Mouse (Mus musculus): ENCODE data around the gene Rrn3. TPM values are rescaled to one million over a fixed set of nuclear protein-coding genes. Genes with fewer than 3 reads are reported as not detected.

Gene Rrn3
- total RNA-seq, 2 experiments from 2014 or later: 46.9 to 47.6 TPM

DNA sequence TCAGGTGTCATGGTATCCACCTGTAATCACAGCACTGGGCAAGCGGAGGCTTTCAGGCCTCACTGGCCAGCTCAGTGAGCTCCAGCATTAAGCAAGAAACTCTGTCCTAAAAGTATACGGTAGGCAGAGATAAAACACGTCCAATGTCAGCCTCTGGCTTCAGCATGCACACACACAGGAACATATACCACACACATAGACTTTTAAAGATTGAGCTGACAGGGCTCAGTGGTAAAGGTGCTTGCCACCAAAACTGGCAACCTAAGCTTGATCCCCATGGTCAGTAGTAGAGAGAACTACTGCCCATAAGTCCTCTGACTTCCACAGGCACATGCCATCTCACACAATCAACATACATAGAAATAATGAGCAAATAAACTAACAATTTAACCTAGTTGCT is 60.4 kb downstream of the Rrn3 start:
- intact Hi-C loops (cut with DNase I): no loop called here
- DNase-seq (ENCODE audit: low spot score in 2 of 2): no peak

GRCm38 (mm10) chr16:13845031-13845430 is 64.5 kb downstream of the Rrn3 start:
- DNase-seq (ENCODE audit: low spot score in 2 of 2): no peak
- intact Hi-C loops (cut with DNase I): no loop called here

- intact Hi-C loops (cut with DNase I): no loop called here
Observed at GRCm38 (mm10) chr16:13846675-13847074, 66.2 kb downstream of the Rrn3 start.

GRCm38 (mm10) chr16:13848310-13848709 is 67.8 kb downstream of the Rrn3 start:
- DNase-seq (ENCODE audit: low spot score in 2 of 2): no peak
- intact Hi-C loops (cut with DNase I): no loop called here

More at GRCm38 (mm10) chr16:13846675-13847074, 66.2 kb downstream of the Rrn3 start:
- no peak for DNase-seq (ENCODE audit: low spot score in 2 of 2)

DNA sequence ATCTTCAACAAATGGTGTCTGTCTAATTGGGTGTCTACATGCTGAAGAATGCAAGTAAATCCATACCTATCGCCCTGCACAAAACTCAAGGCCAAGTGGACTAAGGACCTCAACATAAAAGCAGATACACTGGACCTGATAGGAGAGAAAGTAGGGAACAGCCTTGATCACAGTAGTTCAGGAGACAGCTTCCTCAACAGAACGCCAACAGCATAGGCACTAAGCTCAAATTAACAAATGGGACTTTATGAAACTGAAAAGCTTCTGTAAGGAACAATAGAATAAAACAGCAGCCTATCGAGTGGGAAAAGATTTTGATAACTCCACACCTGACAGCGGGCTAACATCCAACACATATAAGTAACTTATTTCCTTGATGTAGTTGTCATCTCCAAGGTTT is 70.9 kb downstream of the Rrn3 start:
- intact Hi-C loops (cut with DNase I): no loop called here
- no peak for DNase-seq (ENCODE audit: low spot score in 2 of 2)

DNA sequence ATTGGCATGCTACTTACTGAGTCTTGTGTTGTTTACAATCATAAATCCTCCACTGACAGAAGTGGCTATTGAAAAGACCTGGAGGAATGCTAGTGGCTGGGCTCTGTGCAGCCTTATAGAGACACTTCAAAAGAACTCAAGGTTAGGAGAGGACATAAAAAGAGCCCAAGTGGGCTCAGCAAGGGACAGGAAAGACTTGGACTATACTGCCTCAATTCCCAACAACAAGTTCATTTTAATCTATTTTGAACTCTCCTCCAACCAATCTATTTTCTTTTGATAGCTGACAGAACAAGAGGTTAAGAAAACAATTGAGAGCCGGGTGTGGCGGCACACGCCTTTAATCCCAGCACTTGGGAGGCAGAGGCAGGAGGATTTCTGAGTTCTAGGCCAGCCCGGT is 73.4 kb downstream of the Rrn3 start:
- no peak for DNase-seq (ENCODE audit: low spot score in 2 of 2)
- intact Hi-C loops (cut with DNase I): no loop called here

Small RNAs within 50 kb of the gene (microRNA-seq; reads per million reads assigned to microRNA genes)
- gene Gm27734: not detected

Other genes starting within 250 kb of the Rrn3 start
- 10 to 100 TPM; 23.2 to 24.1 TPM for gene Parn, start 112.5 kb upstream of the Rrn3 start, total RNA-seq (2021)
- 10 to 100 TPM; 33.6 to 41.5 TPM for gene Bfar, start 108.8 kb upstream of the Rrn3 start, total RNA-seq (2021)
- gene 3110001I22Rik, start 108.8 kb upstream of the Rrn3 start, total RNA-seq (2021): 1 to 10 TPM; 3.4 to 4.1 TPM
- gene Pla2g10, start 49.7 kb upstream of the Rrn3 start, total RNA-seq (2021): not detected
- 10 to 100 TPM; 99.3 to 99.7 TPM for gene Ntan1, start 38.1 kb downstream of the Rrn3 start, total RNA-seq (2021)
- 10 to 100 TPM; 72.7 to 81.6 TPM for gene Pdxdc1, start 122.4 kb downstream of the Rrn3 start, total RNA-seq (2021)
- 10 to 100 TPM; 68.1 to 70.6 TPM for gene Mpv17l, start 122.5 kb downstream of the Rrn3 start, total RNA-seq (2021)
- gene 2900011O08Rik, start 205.9 kb downstream of the Rrn3 start, total RNA-seq (2021): 100 to 1,000 TPM; 267 to 303 TPM
- 1 to 10 TPM in 1 of 2 experiments, under 1 TPM in 1; 0.79 to 2.1 TPM for gene Ifitm7, start 206.2 kb downstream of the Rrn3 start, total RNA-seq (2021)

Measured in left cerebral cortex, postnatal 36 days (tissue).